Mouse (Mus musculus) testis, adult 2 months (tissue): ENCODE measurements around the gene Kcnmb2.

ENCODE experiments used
- CTCF ChIP-seq: fragments of 200-500 bp; IDR thresholded peaks from 2 replicates; pipeline ENCODE4 v1.5.1; 2012; ENCODE audit warnings: low read depth, mild to moderate bottlenecking, inconsistent platforms, low read length, moderate library complexity; ENCODE audit not compliant: control insufficient read depth, insufficient read depth, insufficient replicate concordance
- POLR2A ChIP-seq: fragments of 200-500 bp; IDR thresholded peaks from 2 replicates; pipeline ENCODE4 v1.6.1; 2012; ENCODE audit warnings: low read depth, mild to moderate bottlenecking, inconsistent platforms, low read length, moderate library complexity; ENCODE audit not compliant: control insufficient read depth

- TF ChIP-seq CTCF (no peak), POLR2A (no peak)
Observed at GRCm38 (mm10) chr3:31961175-31961574, 58.9 kb downstream of the Kcnmb2 start.
